In the genomic region with DNA sequence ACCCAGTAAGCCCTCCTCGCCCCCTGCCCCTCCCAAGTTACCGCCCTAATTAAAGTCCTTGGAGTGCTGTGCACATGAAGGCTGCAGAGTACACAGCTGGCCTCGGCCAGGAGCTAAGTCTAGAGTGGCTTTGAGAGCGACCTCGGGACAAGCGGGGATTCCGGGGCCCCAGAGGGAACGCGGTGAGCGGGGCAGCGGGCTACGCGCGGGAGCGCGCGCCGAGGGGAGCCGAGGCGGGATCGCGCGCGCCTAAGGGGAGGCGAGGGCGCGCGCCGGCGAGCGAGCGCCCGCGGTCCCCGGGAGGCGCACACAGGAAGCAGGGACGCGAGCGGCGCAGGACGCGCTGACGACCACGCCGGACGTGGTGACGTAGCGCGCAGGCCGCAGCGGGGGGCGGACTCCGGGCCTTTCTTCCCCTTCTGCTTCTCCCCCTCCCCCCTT, we compare ENCODE assay signal across 8 mouse cellular contexts. TPM values are rescaled to one million over a fixed set of nuclear protein-coding genes. Genes with fewer than 3 reads are reported as not detected.
DNase-seq lines count a peak whose midpoint lies in the region; ATAC-seq and TF ChIP-seq lines count a peak whose summit lies in the region.

A gene (plus strand): TSS at position 77 of the 441 bp plus-strand sequence.

- H3K9ac ChIP-seq in forebrain, embryonic 13.5 days, result peak within 1 kb of the TSS; percentile 81
- peak within 1 kb of the TSS; percentile 97 for H3K9ac ChIP-seq in liver, postnatal 0 days (replicated peaks)
- H3K9ac ChIP-seq in neural tube, embryonic 14.5 days (replicated peaks; ENCODE audit: low read depth, low read length), result peak within 1 kb of the TSS; percentile 96

- H3K4me3 ChIP-seq in E14TG2a.4 (replicated peaks; ENCODE audit: low read length), result peak within 1 kb of the TSS; percentile 87
- peak within 1 kb of the TSS; percentile 73 for H3K4me3 ChIP-seq in forebrain, embryonic 13.5 days
- peak within 1 kb of the TSS; percentile 55 for H3K4me3 ChIP-seq in liver, postnatal 0 days (ENCODE audit: low read depth, low read length)
- H3K4me3 ChIP-seq in neural tube, embryonic 14.5 days (ENCODE audit: low read depth, low read length), result peak within 1 kb of the TSS; percentile 64

- TF ChIP-seq EP300 in liver, postnatal 0 days (IDR thresholded peaks at IDR 0.05; ENCODE audit: low read depth), result no peak

- peak; percentile 97 for ATAC-seq in forebrain, embryonic 13.5 days
- ATAC-seq in liver, postnatal 0 days, result peak; percentile 97
- peak; percentile 95 for ATAC-seq in neural tube, embryonic 14.5 days (ENCODE audit: low read depth)

- WGBS in forebrain, embryonic 13.5 days, result 0% methylated on average over 46 of the region's 53 CpGs
- 0% methylated on average over 47 of the region's 53 CpGs for WGBS in large intestine, adult 2 months
- WGBS in liver, postnatal 0 days (ENCODE audit: insufficient replicate concordance), result 0% methylated on average over 26 of the region's 53 CpGs
- under 1% methylated on average over 48 of the region's 53 CpGs for WGBS in neural tube, embryonic 14.5 days

- DNase-seq in c-Kit-positive CD71-positive TER-119-positive erythroid progenitor cells, embryonic 14.5 days (ENCODE audit: low spot score), result peak; percentile 81
- DNase-seq in heart, postnatal 10 days, result peak; percentile 94
- DNase-seq in large intestine, adult 2 months (ENCODE audit: low read depth, low spot score), result peak; percentile 50
- DNase-seq in liver, postnatal 0 days, result peak; percentile 94
- DNase-seq in testis, postnatal 10 days (ENCODE audit: low spot score), result peak; percentile 92

- peaks cover 58% of the 10 kb centered on the region for H3K4me1 ChIP-seq in E14TG2a.4 (replicated peaks; ENCODE audit: low read depth, low read length)
- peaks cover 25% of the 10 kb centered on the region for H3K4me1 ChIP-seq in forebrain, embryonic 13.5 days
- peaks cover 17% of the 10 kb centered on the region for H3K4me1 ChIP-seq in liver, postnatal 0 days (ENCODE audit: insufficient read depth)
- H3K4me1 ChIP-seq in neural tube, embryonic 14.5 days (ENCODE audit: control insufficient read depth, insufficient read depth, low read length), result peaks cover 8% of the 10 kb centered on the region; the same call in 1 of the 2 replicates

- H3K27me3 ChIP-seq in E14TG2a.4 (ENCODE audit: insufficient read depth, low read length), result no peaks in the 10 kb centered on the region
- H3K27me3 ChIP-seq in forebrain, embryonic 13.5 days, result no peaks in the 10 kb centered on the region
- H3K27me3 ChIP-seq in liver, postnatal 0 days (ENCODE audit: insufficient read depth, low read length), result no peaks in the 10 kb centered on the region
- H3K27me3 ChIP-seq in neural tube, embryonic 14.5 days (ENCODE audit: control insufficient read depth, insufficient read depth, low read length), result no peaks in the 10 kb centered on the region

- peak within 1 kb of the TSS; percentile 74 for H3K4me2 ChIP-seq in forebrain, embryonic 13.5 days
- H3K4me2 ChIP-seq in liver, postnatal 0 days (ENCODE audit: low read depth, low read length), result peak within 1 kb of the TSS; percentile 76
- H3K4me2 ChIP-seq in neural tube, embryonic 14.5 days (ENCODE audit: low read depth, low read length), result peak within 1 kb of the TSS; percentile 78

- H3K27ac ChIP-seq in forebrain, embryonic 13.5 days, result peak within 1 kb of the TSS; percentile 86
- H3K27ac ChIP-seq in liver, postnatal 0 days (ENCODE audit: low read depth), result peak within 1 kb of the TSS; percentile 99
- peak within 1 kb of the TSS; percentile 95 for H3K27ac ChIP-seq in neural tube, embryonic 14.5 days (ENCODE audit: low read depth, low read length)

- no peaks in the 10 kb centered on the region for H3K36me3 ChIP-seq in E14TG2a.4 (ENCODE audit: insufficient read depth, low read length)
- no peaks in the 10 kb centered on the region for H3K36me3 ChIP-seq in forebrain, embryonic 13.5 days (ENCODE audit: poor library complexity, severe bottlenecking)
- H3K36me3 ChIP-seq in liver, postnatal 0 days (replicated peaks; ENCODE audit: insufficient read depth, low read length), result no peaks in the 10 kb centered on the region
- H3K36me3 ChIP-seq in neural tube, embryonic 14.5 days (ENCODE audit: control insufficient read depth, insufficient read depth, low read length), result no peaks in the 10 kb centered on the region

- intact Hi-C loops in heart, postnatal 10 days (cut with DNase I), result loop anchor here (5.0 kb wide), 1 partner anchor 42 kb away; no protein-coding TSS in a partner anchor

- no peak for TF ChIP-seq CTCF in E14TG2a.4 (conservative IDR thresholded peaks at IDR 0.05; ENCODE audit: low read length)
- no peak for TF ChIP-seq CTCF in liver, postnatal 0 days (IDR thresholded peaks at IDR 0.05; ENCODE audit: low read depth)

- H3K9me3 ChIP-seq in E14TG2a.4 (ENCODE audit: low read length), result no peaks in the 10 kb centered on the region; the same call in 1 of the 2 replicates
- no peaks in the 10 kb centered on the region for H3K9me3 ChIP-seq in forebrain, embryonic 13.5 days (replicated peaks)
- H3K9me3 ChIP-seq in liver, postnatal 0 days (ENCODE audit: low read length), result no peaks in the 10 kb centered on the region
- no peaks in the 10 kb centered on the region for H3K9me3 ChIP-seq in neural tube, embryonic 14.5 days (ENCODE audit: control insufficient read depth, low read length)

RNA-seq across cellular contexts. Expression of the gene that starts here (rescaled TPM):
- polyA plus RNA-seq in forebrain, embryonic 13.5 days (2015; fragmentation: Nextera tagmentation; extraction: Ambion mirVana), result 35.7 and 39.3 TPM in 2 replicates
- 100 to 1,000 TPM; 112 to 120 TPM for total RNA-seq in heart, postnatal 10 days (2021)
- polyA plus RNA-seq in large intestine, adult 2 months (2012; rRNA removed), result 47.2 and 49.4 TPM in 2 replicates
- polyA plus RNA-seq in liver, postnatal 0 days (2015; fragmentation: Nextera tagmentation; extraction: Ambion mirVana), result 16.6 and 17.3 TPM in 2 replicates
- polyA plus RNA-seq in neural tube, embryonic 14.5 days (2014; fragmentation: Nextera tagmentation; extraction: Ambion mirVana), result 35.9 and 36.2 TPM in 2 replicates

Comparison
In these comparisons a context has a peak if more than half of its experiments do, and no peak if none do; other contexts are left out.
1. Peak in every context shown above with its lines: DNase-seq, ATAC-seq, H3K4me3 ChIP-seq and H3K27ac ChIP-seq.